Mouse (Mus musculus) stomach, postnatal 0 days (tissue): ENCODE data around the gene Gcsh.

Experiments
- CTCF ChIP-seq: IDR thresholded peaks from 2 replicates; pipeline ENCODE4 v1.5.1; 2016; ENCODE audit warnings: antibody characterized with exemption, low read depth, mild to moderate bottlenecking, moderate library complexity
- EP300 ChIP-seq: optimal IDR thresholded peaks from 2 replicates; pipeline ENCODE3; 2016; ENCODE audit warnings: antibody characterized with exemption

- TF ChIP-seq CTCF (no peak), EP300 (no peak)
Measured at GRCm38 (mm10) chr8:116994016-116994716, 829 bp upstream of the Gcsh start.
